Mouse (Mus musculus): Measurements from ENCODE around the gene Galnt17. TPM values are rescaled to one million over a fixed set of nuclear protein-coding genes. Genes with fewer than 3 reads are reported as not detected.

Galnt17 gene
- polyA plus RNA-seq, 1 experiment from 2014 or later, result 6.0 TPM

DNA sequence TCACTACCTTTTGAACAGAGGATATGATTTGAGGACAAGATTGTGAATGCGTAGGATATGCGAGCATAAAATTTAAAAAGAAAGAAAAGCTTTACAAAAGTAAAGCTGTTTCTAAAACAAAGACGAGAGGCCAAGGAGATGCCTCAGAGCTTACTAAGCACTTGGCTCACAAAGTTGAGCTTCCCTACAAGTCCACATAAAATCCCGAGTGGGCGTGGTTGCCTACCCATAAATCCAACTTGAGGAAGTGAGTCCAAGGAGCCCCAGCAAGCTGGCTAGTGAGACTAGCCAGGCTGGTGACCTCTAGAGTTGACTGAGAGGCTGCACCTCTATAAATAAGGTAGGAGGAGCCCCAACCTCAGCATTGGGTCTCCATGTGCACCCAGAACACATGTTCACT, 299.8 kb downstream of the Galnt17 start:
- ATAC-seq (ENCODE audit: low FRiP score, low read depth), result no peak

DNA sequence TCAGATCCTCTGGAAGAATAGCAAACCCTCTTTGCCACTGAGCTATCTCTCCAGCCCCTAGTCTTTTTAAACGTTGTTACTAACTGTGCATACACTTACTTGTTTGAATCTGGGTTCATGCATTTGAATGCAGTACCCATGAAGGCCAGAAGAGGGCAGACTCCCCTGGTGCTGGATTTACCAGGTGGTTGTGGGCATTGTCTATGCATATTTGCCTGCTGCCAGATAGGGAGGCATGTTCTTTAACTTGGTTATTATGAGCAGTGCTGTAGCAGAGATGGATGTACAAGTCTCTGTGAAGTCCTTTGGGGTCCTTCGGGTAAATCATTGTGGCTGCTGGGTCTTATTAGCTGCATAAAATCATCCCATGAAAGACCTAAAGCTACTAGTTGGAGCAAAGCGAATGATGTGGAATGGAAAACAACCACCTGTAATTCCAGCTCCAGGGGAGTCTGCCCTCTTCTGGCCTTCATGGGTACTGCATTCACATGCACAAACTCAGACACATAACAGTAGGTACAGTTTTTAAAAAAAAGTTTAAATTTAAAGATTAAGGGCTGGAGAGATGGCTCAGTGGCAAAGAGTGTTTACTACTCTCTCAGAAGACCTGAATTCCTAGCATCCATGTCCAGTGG, 300.3 kb downstream of the Galnt17 start:
- no peak for ATAC-seq (ENCODE audit: low FRiP score, low read depth)
- WGBS, result 80% methylated on average over 3 of the region's 3 CpGs
- Histone ChIP-seq H3K4me3 (no peak overlapping the region), H3K36me3 (no peaks in the 10 kb centered on the region), H3K4me2 (replicated peaks) (no peak overlapping the region), H3K4me1 (no peaks in the 10 kb centered on the region), H3K27ac (no peak overlapping the region), H3K9me3 (no peaks in the 10 kb centered on the region; the same call in 1 of the 2 replicates), H3K27me3 (replicated peaks) (no peaks in the 10 kb centered on the region), H3K9ac (no peak overlapping the region)

More for the DNA sequence above, 299.8 kb downstream of the Galnt17 start:
- H3K4me3 ChIP-seq, result no peak overlapping the region
- no peak overlapping the region for H3K4me2 ChIP-seq (replicated peaks)
- no peak overlapping the region for H3K27ac ChIP-seq
- no peak overlapping the region for H3K9ac ChIP-seq
- 93% methylated on average over 5 of the region's 5 CpGs for WGBS
- no peaks in the 10 kb centered on the region; the same call in 1 of the 2 replicates for H3K9me3 ChIP-seq
- H3K36me3 ChIP-seq, result no peaks in the 10 kb centered on the region
- no peaks in the 10 kb centered on the region for H3K27me3 ChIP-seq (replicated peaks)
- no peaks in the 10 kb centered on the region for H3K4me1 ChIP-seq

DNA sequence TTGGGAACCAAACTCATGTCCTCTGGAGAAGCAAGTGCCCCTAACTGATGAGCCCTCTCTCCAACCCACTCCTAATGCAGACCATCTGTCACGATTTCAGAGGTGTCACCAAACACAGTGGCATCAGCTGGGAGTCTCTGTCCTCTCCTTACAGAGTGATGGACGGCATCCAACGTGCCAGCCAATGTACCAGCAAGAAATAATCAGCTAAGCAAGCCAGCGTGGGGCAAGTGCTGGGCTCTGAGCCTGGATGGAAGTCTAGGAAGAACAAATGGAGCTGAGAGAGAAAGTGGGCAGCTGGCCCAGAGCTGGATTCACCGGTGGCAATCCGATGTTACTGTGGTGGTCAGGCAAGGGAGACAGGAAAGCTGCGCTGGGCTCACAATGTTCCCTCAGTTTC, 301.1 kb downstream of the Galnt17 start:
- Histone ChIP-seq H3K27me3 (replicated peaks) (no peaks in the 10 kb centered on the region), H3K36me3 (no peaks in the 10 kb centered on the region), H3K9ac (no peak overlapping the region), H3K4me3 (no peak overlapping the region), H3K4me2 (replicated peaks) (no peak overlapping the region), H3K4me1 (no peaks in the 10 kb centered on the region), H3K27ac (no peak overlapping the region), H3K9me3 (no peaks in the 10 kb centered on the region; the same call in 1 of the 2 replicates)
- ATAC-seq (ENCODE audit: low FRiP score, low read depth), result no peak
- 74% methylated on average over 7 of the region's 7 CpGs for WGBS

DNA sequence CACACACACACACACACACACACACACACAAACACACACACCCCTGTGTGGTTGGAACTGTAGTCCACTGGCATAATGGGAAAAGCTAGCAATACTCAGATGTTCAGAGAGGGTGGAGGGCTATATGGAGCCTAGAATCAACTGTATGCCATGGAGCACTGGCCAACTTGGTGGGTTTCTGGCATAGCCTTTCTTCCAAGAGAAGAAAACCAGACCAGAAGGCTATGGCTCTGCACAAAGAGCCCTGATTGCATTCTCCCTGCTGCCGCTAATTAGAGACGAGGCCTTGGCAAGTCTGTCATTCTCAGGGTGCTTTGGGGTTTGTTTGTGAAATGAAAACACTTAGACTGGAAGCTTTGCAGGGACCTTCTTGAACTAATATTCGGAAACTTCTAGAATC, 301.8 kb downstream of the Galnt17 start:
- H3K4me2 ChIP-seq (replicated peaks), result no peak overlapping the region
- 89% methylated on average over 3 of the region's 3 CpGs for WGBS
- H3K27ac ChIP-seq, result no peak overlapping the region
- no peaks in the 10 kb centered on the region for H3K36me3 ChIP-seq
- H3K4me3 ChIP-seq, result no peak overlapping the region
- H3K9ac ChIP-seq, result no peak overlapping the region
- ATAC-seq (ENCODE audit: low FRiP score, low read depth), result no peak
- H3K4me1 ChIP-seq, result no peaks in the 10 kb centered on the region
- H3K27me3 ChIP-seq (replicated peaks), result no peaks in the 10 kb centered on the region
- no peaks in the 10 kb centered on the region; the same call in 1 of the 2 replicates for H3K9me3 ChIP-seq

DNA sequence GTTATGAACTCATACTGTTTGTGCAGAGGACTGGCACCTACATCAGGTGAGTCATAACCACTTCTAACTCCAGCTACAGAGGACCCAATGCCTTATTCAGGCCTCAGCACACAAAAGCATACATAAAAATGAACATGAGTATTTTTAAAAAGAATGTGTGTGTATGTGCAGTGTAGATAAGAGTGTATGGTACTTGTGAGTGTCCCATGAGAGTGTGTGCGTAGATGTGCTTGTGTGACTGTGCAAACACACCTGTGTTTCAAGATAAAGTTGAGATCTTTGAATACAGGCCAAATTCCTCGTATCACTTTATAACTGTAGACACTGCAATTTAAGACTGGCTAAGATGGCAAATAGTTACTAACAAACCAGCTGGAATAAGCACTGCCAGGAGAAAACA, 307.7 kb downstream of the Galnt17 start:
- ATAC-seq (ENCODE audit: low FRiP score, low read depth), result no peak
- H3K4me2 ChIP-seq (replicated peaks), result no peak overlapping the region

DNA sequence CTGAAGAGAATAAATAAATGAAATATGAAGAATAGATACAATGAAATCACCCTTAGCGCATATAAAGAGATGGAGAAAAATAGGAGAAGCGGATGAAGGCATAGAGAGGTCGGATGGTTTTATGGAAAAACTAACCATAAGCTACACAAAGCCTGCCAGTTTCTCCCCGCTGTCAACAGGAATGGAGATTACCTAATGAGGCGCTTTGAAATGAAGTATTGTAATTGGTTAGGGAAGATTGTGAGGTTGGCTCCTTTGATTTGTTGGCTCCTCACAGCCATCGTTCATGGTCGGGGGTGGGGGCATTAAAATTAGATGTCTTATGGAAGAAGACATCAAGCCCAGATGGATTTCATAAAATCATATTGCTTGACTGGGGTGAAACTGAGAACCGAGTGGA, 329.0 kb downstream of the Galnt17 start:
- no peak overlapping the region for H3K4me2 ChIP-seq (replicated peaks)
- H3K9me3 ChIP-seq, result peaks cover 5% of the 10 kb centered on the region; the same call in 1 of the 2 replicates
- 86% methylated on average over 8 of the region's 8 CpGs for WGBS
- no peak for ATAC-seq (ENCODE audit: low FRiP score, low read depth)
- H3K4me1 ChIP-seq, result no peaks in the 10 kb centered on the region
- H3K4me3 ChIP-seq, result no peak overlapping the region
- no peaks in the 10 kb centered on the region for H3K27me3 ChIP-seq (replicated peaks)
- no peak overlapping the region for H3K9ac ChIP-seq
- no peak overlapping the region for H3K27ac ChIP-seq
- H3K36me3 ChIP-seq, result no peaks in the 10 kb centered on the region

More for the DNA sequence above, 307.7 kb downstream of the Galnt17 start:
- no peaks in the 10 kb centered on the region for H3K27me3 ChIP-seq (replicated peaks)
- H3K4me1 ChIP-seq, result no peaks in the 10 kb centered on the region
- no peaks in the 10 kb centered on the region; the same call in 1 of the 2 replicates for H3K9me3 ChIP-seq
- no peaks in the 10 kb centered on the region for H3K36me3 ChIP-seq
- 91% methylated on average over 2 of the region's 2 CpGs for WGBS
- no peak overlapping the region for H3K27ac ChIP-seq
- H3K9ac ChIP-seq, result no peak overlapping the region
- no peak overlapping the region for H3K4me3 ChIP-seq

DNA sequence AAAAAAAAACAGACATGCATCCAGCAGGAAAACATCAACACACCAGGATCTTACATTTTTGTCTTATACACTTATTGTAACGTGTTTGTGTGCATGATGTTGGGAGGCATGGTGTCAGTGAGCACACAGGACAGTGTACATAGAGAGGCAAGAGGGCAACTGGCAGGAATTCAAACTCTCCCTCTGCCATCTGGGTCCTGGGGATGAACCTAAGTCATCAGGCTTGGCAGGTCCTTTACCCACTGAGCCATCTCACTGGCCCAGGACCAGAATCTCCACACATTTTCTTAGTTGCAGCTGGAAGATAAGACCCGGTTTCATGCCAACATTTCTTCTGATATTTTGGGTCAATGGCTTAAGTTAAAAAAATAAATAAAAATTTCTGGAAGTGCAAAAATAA, 329.4 kb downstream of the Galnt17 start:
- H3K9ac ChIP-seq, result no peak overlapping the region
- no peaks in the 10 kb centered on the region for H3K4me1 ChIP-seq
- no peaks in the 10 kb centered on the region for H3K36me3 ChIP-seq
- H3K4me3 ChIP-seq, result no peak overlapping the region
- WGBS, result 82% methylated on average over 2 of the region's 2 CpGs
- no peak overlapping the region for H3K27ac ChIP-seq
- H3K4me2 ChIP-seq (replicated peaks), result no peak overlapping the region
- peaks cover 5% of the 10 kb centered on the region; the same call in 1 of the 2 replicates for H3K9me3 ChIP-seq
- no peaks in the 10 kb centered on the region for H3K27me3 ChIP-seq (replicated peaks)
- no peak for ATAC-seq (ENCODE audit: low FRiP score, low read depth)

DNA sequence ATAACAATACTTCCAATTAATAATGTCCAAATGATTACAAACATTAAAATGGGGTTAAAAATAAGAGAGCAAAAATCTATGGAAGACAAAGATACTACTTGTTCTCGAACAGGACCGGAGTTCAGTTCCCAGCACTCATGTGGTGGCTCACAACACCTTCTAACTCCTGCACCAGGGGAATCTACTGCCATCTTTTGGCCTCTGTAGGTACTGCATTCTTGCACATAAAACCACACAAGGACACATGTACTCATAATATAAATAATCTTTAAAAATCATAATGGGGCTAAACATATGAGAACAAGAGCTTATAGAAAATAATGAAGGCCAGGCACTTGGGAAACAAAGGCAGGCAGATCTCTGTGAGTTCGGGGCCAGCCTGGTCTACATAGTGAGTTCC, 330.3 kb downstream of the Galnt17 start:
- no peak overlapping the region for H3K9ac ChIP-seq
- 97% methylated on average over 3 of the region's 3 CpGs for WGBS
- H3K4me2 ChIP-seq (replicated peaks), result no peak overlapping the region
- H3K4me1 ChIP-seq, result no peaks in the 10 kb centered on the region
- H3K4me3 ChIP-seq, result no peak overlapping the region
- H3K27me3 ChIP-seq (replicated peaks), result no peaks in the 10 kb centered on the region
- no peaks in the 10 kb centered on the region for H3K36me3 ChIP-seq
- ATAC-seq (ENCODE audit: low FRiP score, low read depth), result no peak
- H3K9me3 ChIP-seq, result peaks cover 5% of the 10 kb centered on the region; the same call in 1 of the 2 replicates
- no peak overlapping the region for H3K27ac ChIP-seq

DNA sequence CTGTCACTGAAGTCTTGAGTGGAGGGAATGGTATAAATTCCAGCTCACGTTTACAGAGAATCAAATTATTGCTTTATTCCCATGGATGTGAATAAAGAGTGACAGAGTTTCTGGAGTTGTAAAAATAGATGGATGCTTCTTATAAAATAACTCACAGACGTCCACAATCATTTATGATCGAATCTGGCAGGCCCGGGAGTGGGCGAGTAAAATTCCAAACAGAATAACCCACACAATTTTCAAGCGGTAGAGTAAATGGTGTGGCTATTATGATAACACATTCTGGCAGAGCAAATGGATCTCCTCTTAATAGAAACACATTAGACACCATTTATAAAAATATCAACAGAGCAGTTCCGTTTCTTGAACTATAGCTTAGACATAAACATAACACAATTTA, 355.9 kb downstream of the Galnt17 start:
- Histone ChIP-seq H3K9me3 (no peaks in the 10 kb centered on the region), H3K4me1 (no peaks in the 10 kb centered on the region), H3K36me3 (0 out of 2 replicates have a peak, but pooled peaks cover 4% of the 10 kb centered on the region), H3K4me2 (replicated peaks) (no peak overlapping the region), H3K27ac (no peak overlapping the region), H3K4me3 (no peak overlapping the region), H3K9ac (no peak overlapping the region), H3K27me3 (replicated peaks) (no peaks in the 10 kb centered on the region)
- 78% methylated on average over 7 of the region's 7 CpGs for WGBS
- no peak for ATAC-seq (ENCODE audit: low FRiP score, low read depth)

DNA sequence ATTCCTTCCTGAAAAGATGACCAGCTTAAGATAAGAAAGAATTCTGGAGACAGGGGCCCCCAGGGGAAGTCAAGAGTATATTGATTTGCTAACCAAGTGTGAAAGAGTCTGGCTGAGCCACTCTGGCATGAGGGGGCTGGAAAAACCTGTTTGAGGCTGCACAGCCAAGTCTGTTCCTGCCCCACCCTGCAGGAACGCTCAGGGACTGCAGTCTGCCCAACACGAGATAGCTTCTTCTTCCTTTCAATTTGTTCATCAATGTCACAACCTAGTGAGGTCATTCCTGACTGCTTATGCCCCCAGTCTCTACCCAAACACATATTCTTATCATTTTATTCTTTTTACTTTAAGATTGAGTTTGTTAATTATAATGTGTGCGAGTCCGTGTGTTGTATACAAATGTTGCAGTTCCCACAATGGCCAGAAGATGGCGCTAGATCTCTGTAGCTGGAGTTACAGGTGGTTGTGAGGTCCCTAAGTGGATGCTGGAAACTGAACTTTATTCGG, 357.4 kb downstream of the Galnt17 start:
- 47% methylated on average over 6 of the region's 6 CpGs for WGBS
- Histone ChIP-seq H3K4me3 (no peak overlapping the region), H3K4me2 (replicated peaks) (no peak overlapping the region), H3K9ac (no peak overlapping the region), H3K36me3 (0 out of 2 replicates have a peak, but pooled peaks cover 4% of the 10 kb centered on the region), H3K4me1 (no peaks in the 10 kb centered on the region), H3K9me3 (no peaks in the 10 kb centered on the region), H3K27me3 (replicated peaks) (no peaks in the 10 kb centered on the region), H3K27ac (no peak overlapping the region)
- ATAC-seq (ENCODE audit: low FRiP score, low read depth), result no peak

DNA sequence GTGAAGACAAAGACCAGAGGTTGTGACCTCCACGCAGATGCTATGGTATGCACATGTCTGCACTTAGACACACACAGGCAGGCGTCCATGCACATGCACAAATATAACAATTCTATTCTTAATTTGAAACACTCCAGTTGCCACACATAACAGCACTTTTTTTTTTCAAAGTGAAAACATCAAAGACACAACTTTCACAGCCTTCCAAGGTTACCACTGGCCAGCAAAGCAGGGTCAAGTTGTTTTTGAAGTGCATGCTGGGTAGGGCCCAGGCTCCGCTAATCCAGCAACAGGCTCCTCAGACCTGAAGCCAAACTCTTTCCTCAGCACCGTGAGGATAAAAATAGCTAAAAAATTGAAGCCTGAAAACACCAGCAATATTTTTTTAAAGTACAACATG, 357.9 kb downstream of the Galnt17 start:
- WGBS, result 30% methylated on average over 4 of the region's 4 CpGs
- H3K4me3 ChIP-seq, result no peak overlapping the region
- H3K9me3 ChIP-seq, result no peaks in the 10 kb centered on the region
- no peak overlapping the region for H3K4me2 ChIP-seq (replicated peaks)
- no peaks in the 10 kb centered on the region for H3K27me3 ChIP-seq (replicated peaks)
- no peak for ATAC-seq (ENCODE audit: low FRiP score, low read depth)
- H3K4me1 ChIP-seq, result no peaks in the 10 kb centered on the region
- no peak overlapping the region for H3K27ac ChIP-seq
- H3K36me3 ChIP-seq, result 0 out of 2 replicates have a peak, but pooled peaks cover 4% of the 10 kb centered on the region
- no peak overlapping the region for H3K9ac ChIP-seq

DNA sequence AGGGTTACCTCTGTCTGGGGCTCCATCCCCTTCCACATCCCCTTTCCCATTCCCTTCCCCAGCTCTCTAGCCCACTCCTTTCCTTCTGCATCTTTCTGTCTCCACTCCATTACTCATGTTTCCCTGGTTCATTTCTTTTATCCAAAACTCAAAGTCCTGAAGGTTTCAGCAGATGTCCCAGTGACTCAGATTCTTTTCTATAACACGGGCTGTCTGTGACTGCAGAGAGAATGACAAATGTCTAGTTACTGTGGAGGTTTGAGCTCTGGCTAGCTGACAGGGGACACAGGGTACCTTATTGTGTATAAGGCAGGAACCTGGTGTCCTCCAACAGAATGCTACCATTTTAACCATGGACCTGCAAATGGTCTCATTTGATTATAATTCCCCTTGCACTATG, 358.6 kb downstream of the Galnt17 start:
- Histone ChIP-seq H3K27me3 (replicated peaks) (no peaks in the 10 kb centered on the region), H3K9me3 (no peaks in the 10 kb centered on the region), H3K9ac (no peak overlapping the region), H3K27ac (no peak overlapping the region), H3K36me3 (0 out of 2 replicates have a peak, but pooled peaks cover 4% of the 10 kb centered on the region), H3K4me2 (replicated peaks) (no peak overlapping the region), H3K4me3 (no peak overlapping the region), H3K4me1 (no peaks in the 10 kb centered on the region)
- WGBS, result 47% methylated on average over 1 of the region's 1 CpGs
- no peak for ATAC-seq (ENCODE audit: low FRiP score, low read depth)

Data from neural tube, embryonic 12.5 days (tissue).